Mouse (Mus musculus) kidney, adult 2 months (tissue): ENCODE data around the gene Llgl2.

Source experiments
- CTCF ChIP-seq: fragments of 200-500 bp; conservative IDR thresholded peaks from 2 replicates; pipeline ENCODE4 v1.5.1; 2011; ENCODE audit warnings: low read depth, mild to moderate bottlenecking, control low read depth, low read length, moderate library complexity, mixed read lengths; ENCODE audit not compliant: insufficient read depth, insufficient read length
- POLR2A ChIP-seq: fragments of 200-500 bp; IDR thresholded peaks from one replicate; pipeline ENCODE4 v1.6.1; 2011; ENCODE audit warnings: low read depth, low read length, control low read depth

DNA sequence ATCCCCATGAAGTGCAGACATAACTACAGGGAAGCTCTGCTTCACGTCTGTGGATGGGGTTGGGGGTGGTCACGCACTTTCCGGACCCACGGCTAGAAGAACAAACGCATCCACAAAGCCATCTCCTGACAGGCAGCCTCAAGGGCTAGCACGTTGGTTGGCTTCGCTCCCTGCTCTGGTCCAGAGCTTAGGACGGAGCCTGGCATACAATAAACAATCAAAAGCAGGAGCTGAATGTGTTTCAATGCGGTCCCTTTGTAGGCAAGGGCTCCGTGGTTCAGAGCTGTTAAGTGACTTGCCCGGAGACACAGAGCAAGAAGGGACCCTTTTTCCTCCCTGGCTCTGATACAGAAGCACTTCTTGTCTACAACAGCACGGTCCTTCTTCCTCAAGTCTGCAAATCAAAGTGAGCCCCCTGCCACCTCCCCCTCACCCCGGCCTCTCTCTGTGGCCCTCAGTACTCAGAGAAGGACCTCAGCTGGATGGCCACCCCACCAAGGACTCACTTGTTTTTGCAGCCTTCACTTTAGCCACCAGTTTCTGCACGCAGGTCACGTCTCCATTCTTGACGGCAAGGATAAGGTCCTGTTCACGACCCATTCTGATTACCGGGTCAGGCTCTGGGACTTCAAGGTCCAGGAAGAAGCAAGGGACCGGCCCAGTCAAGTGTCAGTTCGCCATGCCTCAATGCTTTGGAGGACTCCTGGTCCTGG, 12.3 kb upstream of the Llgl2 start:
- TF ChIP-seq CTCF = no peak
- no peak for TF ChIP-seq POLR2A
